Mouse (Mus musculus): ENCODE data around the gene Scn4b.

Gene Scn4b

DNA sequence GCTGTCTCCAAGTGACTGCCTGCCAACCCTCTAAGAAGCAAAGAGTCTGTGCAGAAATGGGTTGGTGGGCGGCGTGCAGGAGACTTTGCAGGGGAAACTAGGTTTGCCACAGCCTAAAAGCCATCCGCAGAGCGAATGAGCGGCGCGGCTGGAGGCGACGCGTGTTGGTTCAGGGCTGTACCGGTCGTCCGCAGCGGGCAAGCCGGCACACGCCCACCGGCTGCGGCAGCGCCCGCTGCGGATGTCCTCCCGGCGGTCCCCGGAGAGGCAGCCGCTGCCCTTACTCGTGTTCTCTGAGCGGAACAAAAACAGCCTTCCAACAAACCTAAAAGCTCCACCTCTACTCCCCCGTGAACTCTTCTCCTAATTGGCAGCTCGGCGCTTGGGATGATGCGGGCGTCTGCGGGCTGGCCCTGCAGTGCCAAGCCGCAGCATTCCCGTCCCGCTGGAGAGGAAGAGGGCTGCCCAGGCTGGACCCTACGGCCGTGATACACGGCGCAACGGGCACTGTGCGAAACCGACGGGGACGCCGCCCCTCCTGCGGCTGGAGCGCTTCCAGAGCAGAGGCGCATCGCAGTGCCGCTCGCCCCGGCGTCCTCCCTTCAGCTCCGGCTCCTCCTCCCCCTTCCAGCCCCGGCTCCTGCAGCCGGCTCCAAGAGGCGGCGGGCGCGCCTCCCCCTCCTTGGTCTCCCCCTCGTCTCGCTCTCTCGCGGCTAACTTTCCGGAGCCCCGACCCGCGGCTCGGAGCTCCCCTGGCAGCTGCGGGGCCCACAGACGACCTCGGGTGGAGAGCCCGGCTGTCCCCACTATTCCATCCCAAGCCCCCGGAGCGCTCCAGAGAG lies at the start of gene Scn4b:
Gene Scn4b, plus strand, starts transcription at position 205 of the 842 bp plus-strand sequence.
- DNase-seq, result peak; percentile 30 to 46

DNA sequence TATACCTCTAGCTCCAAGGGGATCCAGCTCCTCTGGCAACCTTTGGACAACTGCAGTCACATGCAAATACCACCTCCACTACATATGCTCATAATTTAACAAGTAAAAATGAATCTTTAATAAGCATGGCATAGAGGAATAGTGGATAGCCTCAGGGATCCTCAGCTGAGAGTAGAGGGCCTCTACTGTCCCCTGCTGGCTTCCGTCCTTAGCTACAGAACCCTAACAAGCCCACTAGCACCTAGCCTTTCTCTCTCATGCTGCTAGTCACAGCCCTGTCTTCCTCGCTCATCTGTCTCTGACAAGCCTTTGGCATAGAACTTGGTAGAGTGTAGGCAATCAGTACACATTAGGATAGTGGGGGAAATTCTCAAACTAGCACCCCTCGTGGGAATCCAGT lies 47.4 kb upstream of the Scn4b start:
- DNase-seq, result no peak

DNA sequence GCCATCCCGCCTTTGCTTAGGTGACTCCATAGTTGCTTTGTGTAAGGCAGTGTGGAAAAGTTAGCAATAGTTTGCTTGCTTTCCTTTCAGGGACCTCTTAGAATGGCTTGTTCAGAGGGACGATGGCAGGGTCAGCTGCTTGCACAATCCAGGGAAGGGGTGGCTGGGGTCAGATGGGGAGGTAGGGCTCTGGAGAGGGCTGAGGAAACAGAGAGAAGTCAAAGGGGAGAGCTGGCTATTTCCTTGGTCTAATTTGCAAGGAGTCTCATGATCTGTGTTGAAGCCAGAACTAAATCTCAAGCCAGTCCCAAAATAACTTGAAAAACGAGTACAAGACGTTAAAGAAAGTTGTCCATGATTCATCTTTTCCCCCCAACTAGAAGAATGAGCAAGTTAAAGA lies 45.6 kb upstream of the Scn4b start:
- no peak for DNase-seq

DNA sequence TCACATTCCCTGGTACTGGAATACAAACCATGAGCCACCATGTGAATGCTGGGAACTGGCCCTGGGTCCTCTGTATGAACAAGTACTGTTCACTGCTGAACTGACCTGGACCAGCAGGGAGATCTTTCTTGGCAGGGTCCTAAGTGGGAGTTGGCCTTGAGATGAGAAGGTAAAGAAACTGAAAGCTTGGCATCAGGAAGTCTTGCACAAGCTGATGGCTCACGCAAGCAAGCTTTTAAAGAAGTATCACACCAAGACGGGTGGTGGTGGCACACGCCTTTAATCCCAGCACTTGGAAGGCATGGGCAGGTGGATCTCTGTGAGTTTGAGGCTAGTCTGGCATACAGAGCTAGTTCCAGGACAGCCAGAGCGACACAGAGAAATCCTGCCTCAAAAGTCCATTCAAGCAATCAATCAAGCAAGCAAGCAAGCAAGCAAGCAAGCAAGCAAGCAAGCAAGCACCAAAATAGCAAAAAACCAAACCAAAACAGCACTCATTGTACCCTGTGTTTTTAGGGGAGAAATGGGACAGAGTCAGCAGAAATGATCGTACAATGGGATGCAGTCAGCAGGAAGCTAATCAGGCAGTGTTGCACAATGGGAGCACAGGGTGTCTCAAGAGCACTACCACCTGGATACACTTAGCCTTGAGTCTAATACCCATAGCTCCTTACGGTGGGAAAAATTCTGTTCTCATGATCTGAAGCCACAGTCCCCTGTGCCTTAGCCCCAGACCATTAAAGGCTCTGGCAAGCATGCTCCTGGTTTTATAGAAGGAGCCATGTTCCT lies 42.9 kb upstream of the Scn4b start:
- no peak for DNase-seq

DNA sequence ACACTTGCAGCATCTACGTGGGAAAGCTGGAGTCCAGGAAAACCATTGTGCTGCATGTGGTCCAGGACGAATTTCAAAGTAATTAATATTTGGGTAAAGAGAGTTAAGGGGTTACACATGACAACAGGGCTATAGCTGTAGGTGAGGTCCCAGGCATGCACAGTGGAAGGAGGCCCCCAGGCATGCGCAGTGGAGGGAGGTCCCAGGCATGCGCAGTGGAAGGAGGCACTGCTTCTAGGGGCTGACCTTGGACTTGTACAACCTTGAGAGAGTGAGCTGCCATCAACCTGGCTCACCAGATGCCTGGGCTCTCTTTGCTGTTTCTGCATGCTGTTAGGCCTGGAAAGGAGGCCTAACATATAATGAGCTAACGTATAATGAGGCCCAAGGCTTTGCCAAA lies 40.3 kb upstream of the Scn4b start:
- no peak for DNase-seq

DNA sequence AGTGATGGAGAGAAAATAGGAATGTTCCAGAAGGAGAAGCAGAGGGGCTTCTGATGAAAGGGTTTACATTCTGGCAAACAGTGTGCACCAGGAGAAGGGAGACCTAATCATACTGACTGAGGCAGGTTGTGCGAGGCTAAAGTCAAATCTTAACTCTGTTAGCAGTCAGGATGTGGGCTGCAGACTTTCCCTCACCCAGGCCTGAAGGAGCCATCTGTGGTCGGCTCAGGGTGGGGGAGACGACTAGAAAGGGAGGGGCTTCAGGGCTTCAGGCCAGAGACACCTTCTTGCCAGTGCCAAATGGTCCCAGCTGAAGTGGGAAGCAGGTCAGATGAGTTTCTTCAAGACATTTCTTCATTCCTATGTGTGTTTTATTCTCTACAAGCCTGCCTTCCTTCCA lies 39.8 kb upstream of the Scn4b start:
- no peak for DNase-seq

DNA sequence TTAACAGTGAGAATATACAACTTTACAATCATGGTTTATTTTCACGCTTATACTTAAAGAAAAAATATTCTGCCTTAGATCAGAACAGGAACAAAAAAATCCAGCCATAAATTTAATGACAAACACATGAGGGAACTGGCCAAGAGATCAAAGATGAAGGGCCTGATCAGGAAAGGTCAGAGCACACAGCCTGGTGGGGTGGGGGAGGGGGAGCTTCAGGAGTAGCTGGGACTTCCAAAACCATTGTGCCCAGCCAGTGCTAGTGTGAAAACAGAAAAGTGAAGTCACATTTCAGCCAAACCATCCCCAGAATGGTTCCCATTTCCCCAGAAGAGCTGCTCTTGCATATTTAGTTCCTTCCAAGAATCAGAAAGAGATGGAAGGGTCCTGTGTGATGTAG lies 35.7 kb upstream of the Scn4b start:
- no peak for DNase-seq

DNA sequence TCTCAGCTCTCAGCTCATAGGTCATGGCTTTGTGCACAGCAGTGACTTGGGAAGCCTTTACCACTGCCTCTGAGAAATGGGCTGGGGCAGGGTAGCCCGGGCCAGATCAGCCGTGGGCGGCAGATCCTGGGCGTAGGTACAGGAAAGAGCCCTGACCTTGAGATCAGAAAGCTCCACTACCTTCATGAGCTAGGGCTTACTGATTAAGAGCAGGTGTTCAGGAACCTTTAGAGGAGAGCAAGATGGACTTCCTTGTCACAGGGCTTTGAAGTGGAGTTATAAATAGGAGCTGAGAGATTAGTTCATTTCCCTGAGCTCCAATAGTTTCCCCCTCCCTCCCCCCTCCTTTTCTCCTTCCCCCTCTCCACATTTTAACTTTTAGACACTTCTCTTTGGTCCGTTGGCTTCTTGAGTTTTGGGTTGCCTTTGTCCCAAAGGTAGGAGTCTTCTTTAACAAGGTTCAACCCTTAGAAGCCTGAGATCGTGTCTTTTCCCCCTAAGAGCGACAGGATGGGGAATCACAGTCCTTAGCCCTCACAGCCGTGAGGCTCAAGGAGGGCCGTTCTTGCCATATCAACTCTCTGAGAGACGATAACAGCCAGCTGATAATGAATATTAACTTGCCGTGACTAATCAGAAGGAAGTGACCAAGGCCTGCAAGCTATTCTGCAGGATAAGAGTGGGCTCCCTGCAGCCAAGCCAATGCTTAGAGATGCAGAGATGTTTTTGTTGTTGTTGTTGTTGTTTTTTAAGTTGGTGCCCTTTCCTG lies 34.8 kb upstream of the Scn4b start:
- DNase-seq, result no peak

DNA sequence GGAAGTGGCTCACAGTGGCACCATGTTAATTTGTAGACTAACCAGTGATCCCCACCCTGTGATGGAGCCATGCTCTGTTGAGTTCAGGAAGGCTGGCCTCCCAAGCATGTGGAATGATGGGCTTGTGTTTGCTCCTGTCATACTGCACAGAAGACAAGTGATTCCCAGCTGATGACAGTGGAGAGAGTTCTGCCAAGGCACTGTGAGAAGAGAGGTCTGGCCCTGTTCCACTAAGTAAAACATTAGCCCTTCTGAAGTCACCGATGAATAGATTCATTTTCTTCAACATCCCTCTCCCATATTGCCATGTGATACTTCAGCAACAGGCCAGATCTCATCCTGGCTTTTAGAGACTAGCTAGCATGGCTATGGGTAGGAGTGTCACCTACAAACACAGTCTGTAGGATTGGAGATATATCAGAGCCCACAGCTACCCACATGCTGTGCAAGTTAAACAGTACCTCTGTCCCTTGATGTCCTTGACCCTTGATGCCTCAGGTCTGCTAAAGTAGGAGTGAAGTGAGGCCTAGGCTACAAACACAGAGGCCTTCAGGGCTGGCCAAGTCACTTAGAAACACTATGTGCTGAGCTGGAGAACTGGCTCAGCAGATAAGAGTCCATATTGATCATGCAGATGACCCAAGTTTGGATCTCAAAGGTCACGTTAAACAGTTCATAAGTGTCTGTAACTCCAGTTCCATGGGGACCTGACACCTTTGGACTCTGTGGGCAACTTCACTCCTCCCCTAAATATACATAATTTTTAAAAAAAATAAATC lies 32.4 kb upstream of the Scn4b start:
- DNase-seq, result no peak

DNA sequence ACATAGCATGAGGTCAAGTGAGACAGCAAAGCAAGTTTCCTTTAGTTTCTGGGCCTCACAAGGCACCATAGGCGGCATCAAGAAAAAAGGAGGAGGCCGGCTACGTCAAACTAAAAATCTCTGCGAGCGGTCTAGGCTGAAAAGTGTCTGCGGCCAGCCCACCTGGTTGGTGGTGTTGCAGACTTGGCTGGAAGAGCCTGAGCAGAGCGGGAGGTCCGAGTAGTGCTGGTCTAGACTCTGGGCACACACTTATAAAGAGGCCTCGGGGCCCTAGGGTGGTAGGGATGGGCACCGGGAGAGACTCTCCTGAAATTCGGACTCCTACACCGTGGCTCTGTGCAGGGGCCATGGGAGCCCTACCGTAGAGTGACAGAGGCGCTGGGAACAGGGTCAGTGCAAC lies 22.5 kb upstream of the Scn4b start:
- no peak for DNase-seq

DNA sequence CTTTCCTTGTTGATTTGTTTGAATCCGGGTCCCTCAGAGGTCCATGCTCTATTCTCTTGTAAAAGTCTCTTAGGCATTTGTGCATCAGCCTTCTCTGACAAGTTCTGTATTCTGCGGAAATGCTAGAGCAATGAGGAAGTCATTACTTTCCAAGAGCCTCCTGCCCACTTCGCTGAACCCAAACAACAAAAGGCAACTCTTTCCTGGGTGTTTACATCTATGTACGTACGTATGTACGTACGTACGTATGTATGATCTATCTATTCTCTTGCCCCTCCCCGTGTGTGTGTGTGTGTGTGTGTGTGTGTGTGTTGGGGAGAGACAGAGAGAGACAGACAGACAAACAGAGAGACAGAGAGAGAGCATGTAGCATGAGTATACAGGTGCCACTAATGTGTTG lies 21.4 kb upstream of the Scn4b start:
- DNase-seq, result no peak

DNA sequence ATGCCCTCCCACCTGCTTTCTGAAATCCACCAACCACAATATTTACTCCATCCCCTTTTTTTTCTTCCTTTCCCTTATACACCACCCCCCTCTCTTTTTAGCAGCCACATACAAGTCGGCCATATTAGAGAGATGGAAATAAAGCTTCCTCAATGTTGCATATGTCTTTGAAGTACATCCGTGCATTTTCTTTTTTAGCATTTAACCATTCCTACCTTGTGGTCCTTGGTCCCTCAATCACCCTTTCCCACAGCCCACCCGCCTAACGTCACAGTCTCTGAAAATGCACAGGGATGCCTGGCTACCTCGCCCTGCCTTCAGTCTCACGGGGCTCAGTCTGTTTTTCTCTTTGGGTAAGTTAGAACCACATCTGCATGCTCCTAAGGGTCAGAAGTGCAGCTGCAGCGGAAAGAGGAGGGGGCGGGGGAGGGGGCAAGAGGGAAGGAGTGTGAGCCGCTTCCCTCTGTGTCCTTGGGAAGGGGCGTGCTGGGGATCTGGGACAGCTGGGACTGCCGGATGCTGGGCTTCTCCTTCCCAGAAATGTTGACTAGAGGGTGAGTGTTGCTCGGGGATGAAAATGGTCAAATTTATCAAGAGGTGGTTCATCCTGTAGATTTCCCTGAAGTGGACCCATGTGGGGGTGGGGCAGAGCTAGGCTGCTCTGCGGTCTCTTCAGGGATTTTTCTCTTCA lies 20.3 kb upstream of the Scn4b start, which contains the start of gene Scn2b:
Gene Scn2b, plus strand, starts transcription at position 42 of the 691 bp plus-strand sequence.
- DNase-seq, result no peak

DNA sequence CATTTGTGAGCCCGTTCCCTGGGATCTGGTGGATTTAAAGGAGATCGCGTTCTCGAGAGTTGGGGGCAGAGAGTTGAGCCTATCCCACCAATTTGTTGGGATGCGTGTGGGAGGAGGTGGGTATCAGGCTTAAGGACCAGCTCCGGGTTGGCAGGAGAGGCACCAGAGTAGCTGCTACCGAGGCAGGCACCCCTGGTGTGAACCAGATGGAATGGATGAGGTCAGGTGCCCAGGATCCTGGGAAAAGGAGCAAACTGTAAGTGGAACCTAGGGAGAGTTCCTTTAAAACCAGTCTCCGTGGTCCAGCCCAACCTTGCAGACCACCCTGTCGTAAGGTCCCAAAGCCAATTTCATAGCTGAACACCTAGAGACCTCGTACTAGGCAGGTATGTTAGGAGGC lies 19.6 kb upstream of the Scn4b start:
- DNase-seq, result no peak

DNA sequence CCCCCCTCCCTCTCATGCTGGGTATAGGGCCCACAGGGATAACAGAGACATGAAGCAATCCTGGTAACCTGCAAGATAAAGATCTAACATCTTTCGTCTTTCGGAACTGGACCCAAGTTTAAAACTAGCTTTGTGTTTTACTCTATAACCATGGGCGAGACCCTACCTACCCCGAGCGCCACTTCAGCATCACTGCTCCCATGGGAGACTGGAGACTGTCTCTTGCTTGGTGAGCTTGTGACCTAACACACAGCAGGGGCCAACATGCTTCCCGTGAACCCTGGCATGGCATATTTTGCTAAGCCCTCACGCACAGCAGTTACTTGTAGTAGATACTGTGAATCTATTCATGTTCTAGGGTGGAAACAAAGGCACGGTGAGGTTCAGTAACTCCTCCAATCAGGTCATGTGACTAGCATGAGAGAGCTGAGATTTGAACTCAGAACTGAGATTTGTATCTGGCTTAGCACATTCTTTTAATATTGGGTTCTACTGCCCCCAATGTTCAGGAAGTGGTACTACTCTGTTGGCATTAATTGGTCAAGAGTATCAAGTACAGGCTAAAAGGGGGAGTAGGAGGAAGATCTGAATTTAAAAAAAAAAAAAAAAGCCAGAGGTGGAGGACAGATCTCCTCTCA lies 18.8 kb upstream of the Scn4b start:
- DNase-seq, result no peak

DNA sequence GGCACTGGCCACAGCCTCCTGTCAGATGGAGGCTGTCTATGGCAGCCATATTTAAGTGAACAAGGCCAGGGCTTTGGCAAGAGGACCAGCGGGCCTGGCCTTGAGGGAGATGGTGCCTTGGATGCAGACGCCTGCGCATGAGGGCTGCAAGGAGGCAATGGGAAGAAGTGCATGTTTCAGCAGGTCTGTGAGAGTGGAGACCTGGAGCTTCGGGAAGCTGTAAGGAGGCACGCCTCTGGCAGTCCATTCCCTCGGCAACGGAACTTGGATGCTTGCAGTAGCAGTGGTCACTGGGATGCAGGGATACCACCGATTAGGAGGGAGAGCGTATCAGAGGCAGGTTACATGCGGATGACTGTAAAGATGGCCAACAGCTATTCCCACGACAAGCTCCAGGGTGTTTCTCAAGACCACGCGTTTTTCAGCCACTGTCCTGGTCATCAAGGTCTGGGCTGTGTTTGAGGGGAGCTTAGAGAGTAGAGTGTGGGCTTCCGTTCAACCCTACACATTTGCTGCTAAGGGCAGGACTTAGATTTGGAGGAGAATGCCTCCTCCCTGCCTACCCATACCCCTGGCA lies 18.2 kb upstream of the Scn4b start:
- DNase-seq, result no peak

DNA sequence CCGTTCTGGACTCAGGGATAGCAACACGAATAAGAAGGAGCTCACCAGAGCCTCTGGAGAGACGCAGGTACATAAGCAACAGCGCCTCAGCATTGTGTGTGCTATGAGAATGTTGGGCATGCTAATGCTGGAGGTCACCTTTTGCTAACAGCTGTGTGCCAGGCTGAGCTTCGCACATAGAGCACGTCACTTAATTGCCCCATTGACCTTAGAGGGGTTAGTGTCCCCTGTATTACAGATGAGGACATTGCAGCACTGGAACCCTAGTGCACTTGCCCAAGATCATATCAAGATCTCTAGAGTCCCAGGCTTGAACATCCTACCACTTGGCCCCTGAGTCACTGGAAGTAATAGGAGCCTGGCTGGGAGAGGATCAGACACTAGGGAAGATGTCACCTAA lies 17.6 kb upstream of the Scn4b start:
- no peak for DNase-seq

DNA sequence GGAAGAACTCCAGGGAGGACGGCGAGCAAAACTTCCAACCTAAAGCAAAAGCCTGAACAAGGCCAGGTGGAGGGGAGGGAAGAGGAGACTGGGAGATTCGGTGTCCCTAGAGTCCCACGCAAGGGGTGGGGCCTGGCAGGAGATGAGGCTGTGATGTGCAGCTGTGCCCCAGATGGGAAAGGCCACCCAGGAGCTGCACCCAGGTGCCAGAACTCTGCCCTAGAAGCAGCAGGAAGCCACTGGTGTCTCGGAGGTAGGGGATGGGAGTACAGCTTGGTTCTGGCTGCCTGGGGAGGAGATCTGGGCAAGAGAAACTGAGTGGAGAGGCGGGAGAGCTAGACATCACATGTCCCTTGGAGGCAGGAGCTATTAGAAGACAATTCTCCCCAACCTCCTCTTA lies 17.2 kb upstream of the Scn4b start:
- DNase-seq, result no peak

DNA sequence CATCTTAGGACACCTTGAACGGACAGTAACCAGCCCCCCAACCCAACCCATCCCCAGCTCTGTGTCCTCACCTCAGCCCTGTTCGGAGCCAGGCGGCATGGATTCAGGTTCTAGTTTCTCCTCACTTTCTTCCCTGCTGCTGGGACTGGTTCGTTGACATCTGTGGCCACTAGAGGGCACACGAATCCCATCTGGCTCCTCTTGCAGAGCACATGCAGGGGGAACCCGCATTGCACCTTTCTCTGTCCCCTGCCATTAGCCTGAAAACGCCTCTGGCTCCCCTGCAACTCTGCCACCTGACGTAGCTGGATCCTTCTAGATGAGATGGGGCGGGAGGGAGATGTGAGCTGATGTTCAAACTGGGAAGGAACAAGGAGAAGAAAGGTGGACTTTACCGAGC lies 16.4 kb upstream of the Scn4b start:
- peak; percentile 71 to 78 for DNase-seq

DNA sequence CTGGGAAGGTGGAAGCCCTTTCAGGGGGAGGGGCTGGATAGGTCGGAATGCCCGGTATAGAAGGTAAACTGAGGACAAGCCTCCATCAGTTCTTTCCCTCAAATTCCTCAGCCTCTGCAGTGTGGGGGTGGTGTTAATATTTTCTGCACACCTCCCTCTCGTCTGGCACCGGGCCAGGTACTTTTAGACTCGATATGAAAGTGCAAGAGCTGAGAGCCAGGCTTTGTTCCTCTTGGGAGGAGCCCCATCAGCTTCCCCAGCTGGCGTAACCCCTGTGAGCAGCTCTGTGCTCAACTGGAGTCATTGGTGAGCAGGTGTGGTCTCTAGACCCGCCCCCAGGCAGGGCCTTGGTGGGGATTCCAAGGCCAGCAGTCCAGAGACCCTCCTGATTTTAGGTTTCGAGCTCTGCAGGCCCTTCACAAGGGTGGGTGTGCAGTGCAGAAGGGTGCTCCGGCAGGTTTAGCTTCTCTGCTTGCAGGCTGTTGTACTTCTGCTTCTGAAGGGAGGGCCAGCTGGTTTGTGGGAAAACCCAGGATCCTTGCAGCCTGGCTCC lies 15.9 kb upstream of the Scn4b start:
- peak; percentile 75 to 87 for DNase-seq

DNA sequence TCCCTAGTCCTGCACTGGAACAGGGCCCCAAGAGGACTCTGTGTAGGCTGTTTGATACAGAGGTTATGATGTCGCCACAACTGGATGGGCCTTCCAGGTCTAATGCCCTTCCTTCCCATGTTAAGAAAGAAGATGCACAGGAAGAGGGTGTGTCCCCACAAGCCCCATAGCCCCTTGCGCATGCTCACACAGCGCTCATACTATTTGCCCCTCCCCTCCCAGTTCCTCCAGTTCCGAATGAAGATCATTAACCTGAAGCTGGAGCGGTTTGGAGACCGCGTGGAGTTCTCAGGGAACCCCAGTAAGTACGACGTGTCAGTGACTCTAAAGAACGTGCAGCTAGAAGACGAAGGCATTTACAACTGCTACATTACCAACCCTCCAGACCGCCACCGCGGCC lies 13.0 kb upstream of the Scn4b start:
- no peak for DNase-seq

DNA sequence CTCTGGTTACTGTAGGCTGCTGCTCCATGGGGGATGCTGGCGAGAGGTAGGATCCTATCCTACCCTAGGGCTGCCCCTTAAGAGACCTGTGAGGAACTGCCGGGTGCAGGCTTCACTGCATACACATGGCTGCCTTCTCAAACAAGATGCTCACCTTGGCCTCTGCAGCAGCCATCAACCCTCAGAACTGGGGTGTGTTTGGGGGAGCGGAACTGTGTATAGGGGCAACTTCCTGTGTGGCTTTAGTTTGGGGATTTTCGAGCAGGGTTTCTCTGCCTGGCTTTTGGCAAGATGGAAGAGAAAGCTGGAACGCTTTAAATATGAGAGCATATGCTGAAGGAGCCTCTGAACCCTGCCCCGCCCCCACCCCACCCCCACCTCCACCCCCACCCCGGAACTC lies 11.3 kb upstream of the Scn4b start:
- DNase-seq, result peak in 1 of 2 experiments; percentile 33
